Mouse (Mus musculus): ENCODE measurements around the gene Slc44a3.

GRCm38 (mm10) chr3:121425861-121426620 lies 106.2 kb downstream of the Slc44a3 start, which contains the start of gene Cnn3:
- no peak for TF ChIP-seq CTCF (IDR thresholded peaks at IDR 0.05; ENCODE audit: low read depth)
- peak; percentile 70 for TF ChIP-seq EP300 (IDR thresholded peaks at IDR 0.05; ENCODE audit: low read depth)

Data from liver, postnatal 0 days (tissue).